Mouse (Mus musculus): ENCODE results near the gene Runx2.

Gene Runx2

DNA sequence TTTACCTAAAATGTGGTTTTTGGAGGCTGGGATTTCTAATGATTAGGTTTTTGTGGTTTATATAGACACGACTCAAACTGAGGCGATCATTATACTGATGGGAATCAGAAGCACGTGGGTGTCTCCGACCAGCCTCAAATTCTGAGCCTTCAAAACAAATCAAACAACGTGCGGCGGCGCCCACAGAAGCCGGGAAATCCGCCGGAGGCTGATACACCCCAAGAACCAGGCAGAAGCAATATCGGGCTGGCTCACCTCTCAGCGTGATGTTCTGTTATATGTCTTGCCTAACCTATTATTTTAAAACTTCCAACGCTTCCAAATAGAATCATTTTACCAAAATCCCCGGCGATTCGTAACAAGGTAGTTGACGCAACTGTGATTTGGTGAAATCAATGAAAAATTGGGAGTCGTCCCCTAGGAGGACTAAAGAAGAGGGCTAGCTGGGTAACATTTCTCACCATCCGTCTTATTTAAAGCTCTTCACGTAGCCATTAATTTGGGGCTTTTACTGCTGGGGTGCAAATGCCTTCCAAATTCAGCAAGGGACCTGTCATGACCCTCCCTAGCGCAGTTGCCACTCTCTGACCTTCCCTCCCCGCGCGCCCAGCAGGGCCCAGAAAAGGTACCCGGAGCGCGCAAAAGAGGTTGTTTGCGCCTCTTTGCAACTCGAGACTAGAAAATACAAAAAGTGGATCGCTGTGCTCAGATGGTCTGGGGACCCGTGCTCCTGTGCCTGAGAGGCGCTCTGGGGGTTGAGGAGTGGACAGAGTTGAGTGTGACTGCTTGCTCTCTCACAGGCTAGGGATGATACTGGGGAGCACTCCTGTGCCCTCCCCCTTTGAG lies 77.1 kb downstream of the Runx2 start:
- H3K36me3 ChIP-seq (ENCODE audit: control insufficient read depth, insufficient read depth, low read length, poor library complexity, severe bottlenecking), result no peaks in the 10 kb centered on the region
- DNase-seq (ENCODE audit: low read depth, low spot score), result peak; percentile 13
- peaks cover 6% of the 10 kb centered on the region for H3K27me3 ChIP-seq (ENCODE audit: control insufficient read depth, insufficient read depth, low read length, poor library complexity, severe bottlenecking)

GRCm38 (mm10) chr17:44735991-44736561 lies 78.5 kb downstream of the Runx2 start:
- no peaks in the 10 kb centered on the region for H3K36me3 ChIP-seq (ENCODE audit: control insufficient read depth, insufficient read depth, low read length, poor library complexity, severe bottlenecking)
- peaks cover 6% of the 10 kb centered on the region for H3K27me3 ChIP-seq (ENCODE audit: control insufficient read depth, insufficient read depth, low read length, poor library complexity, severe bottlenecking)
- peak; percentile 65 for DNase-seq (ENCODE audit: low read depth, low spot score)

- peak; percentile 46 for DNase-seq (ENCODE audit: low read depth, low spot score)
- Histone ChIP-seq H3K36me3 (ENCODE audit: control insufficient read depth, insufficient read depth, low read length, poor library complexity, severe bottlenecking) (no peaks in the 10 kb centered on the region), H3K27me3 (ENCODE audit: control insufficient read depth, insufficient read depth, low read length, poor library complexity, severe bottlenecking) (peaks cover 6% of the 10 kb centered on the region)
These were observed 79.2 kb downstream of the Runx2 start for GRCm38 (mm10) chr17:44735223-44735990.

GRCm38 (mm10) chr17:44734501-44735222 lies 79.9 kb downstream of the Runx2 start:
- no peaks in the 10 kb centered on the region for H3K36me3 ChIP-seq (ENCODE audit: control insufficient read depth, insufficient read depth, low read length, poor library complexity, severe bottlenecking)
- peaks cover 6% of the 10 kb centered on the region for H3K27me3 ChIP-seq (ENCODE audit: control insufficient read depth, insufficient read depth, low read length, poor library complexity, severe bottlenecking)
- DNase-seq (ENCODE audit: low read depth, low spot score), result peak; percentile 24

DNA sequence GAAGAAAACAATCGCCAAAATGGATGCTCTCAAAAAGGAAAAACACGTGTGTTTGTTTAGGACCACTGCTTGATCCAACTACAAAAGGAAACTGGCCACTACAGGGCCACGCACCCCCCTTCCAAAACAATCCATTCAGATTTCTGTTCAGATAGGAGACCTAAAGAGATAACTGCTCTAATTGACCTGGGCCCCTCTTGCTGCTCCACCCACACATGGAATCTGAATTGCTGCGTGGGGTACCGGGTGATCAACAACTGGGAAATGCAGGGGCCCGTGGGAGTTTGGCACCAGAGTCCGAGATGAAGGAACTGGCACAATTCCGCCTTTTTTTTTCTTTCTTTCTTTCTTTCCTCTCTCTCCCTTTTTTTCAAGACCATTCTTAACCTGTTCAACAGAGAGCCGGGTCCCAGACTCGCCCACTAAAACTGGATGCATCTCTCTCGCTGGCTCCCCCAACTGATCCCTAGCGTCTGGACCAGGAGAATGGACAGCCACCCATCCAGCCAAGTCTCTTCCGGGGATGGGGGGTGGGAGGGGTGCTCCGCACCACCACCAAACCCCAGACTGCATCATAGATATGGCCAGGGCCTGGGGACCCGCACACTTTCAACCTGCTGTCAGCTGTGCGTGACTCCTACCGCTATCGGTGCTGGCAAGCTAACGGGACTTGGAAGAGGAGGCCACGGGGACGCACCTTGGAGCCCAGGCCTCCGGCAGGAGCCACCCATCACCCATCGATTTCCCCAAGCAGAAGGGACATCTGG lies 80.9 kb downstream of the Runx2 start:
- peak; percentile 11 for DNase-seq (ENCODE audit: low read depth, low spot score)
- H3K27me3 ChIP-seq (ENCODE audit: control insufficient read depth, insufficient read depth, low read length, poor library complexity, severe bottlenecking), result peaks cover 6% of the 10 kb centered on the region
- H3K36me3 ChIP-seq (ENCODE audit: control insufficient read depth, insufficient read depth, low read length, poor library complexity, severe bottlenecking), result no peaks in the 10 kb centered on the region

DNA sequence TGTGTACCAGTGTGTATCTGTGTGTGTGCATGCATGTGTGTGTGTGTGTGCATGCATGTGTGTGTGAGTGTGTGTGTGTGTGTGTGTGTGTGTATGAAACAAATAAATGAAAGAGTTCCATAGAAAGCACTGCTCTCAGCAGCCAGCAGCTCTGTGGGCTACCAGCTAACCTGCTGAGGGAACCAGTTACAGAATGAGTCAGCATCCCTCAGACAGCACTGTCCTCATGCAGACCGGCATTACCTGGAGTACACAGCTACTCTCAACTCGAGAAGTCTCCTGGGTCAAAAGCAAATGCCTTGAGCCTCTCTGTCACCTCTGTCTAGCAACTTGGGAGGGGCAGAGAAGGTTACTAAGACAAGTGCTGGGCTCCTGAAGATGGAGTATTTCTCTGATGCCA lies 86.1 kb downstream of the Runx2 start:
- Histone ChIP-seq H3K27me3 (ENCODE audit: control insufficient read depth, insufficient read depth, low read length, poor library complexity, severe bottlenecking) (no peaks in the 10 kb centered on the region), H3K36me3 (ENCODE audit: control insufficient read depth, insufficient read depth, low read length, poor library complexity, severe bottlenecking) (no peaks in the 10 kb centered on the region)
- DNase-seq (ENCODE audit: low read depth, low spot score), result no peak

- Histone ChIP-seq H3K36me3 (ENCODE audit: control insufficient read depth, insufficient read depth, low read length, poor library complexity, severe bottlenecking) (no peaks in the 10 kb centered on the region), H3K27me3 (ENCODE audit: control insufficient read depth, insufficient read depth, low read length, poor library complexity, severe bottlenecking) (no peaks in the 10 kb centered on the region)
- DNase-seq (ENCODE audit: low read depth, low spot score), result no peak
These were observed 86.9 kb downstream of the Runx2 start for GRCm38 (mm10) chr17:44727675-44728074.

- Histone ChIP-seq H3K36me3 (ENCODE audit: control insufficient read depth, insufficient read depth, low read length, poor library complexity, severe bottlenecking) (no peaks in the 10 kb centered on the region), H3K27me3 (ENCODE audit: control insufficient read depth, insufficient read depth, low read length, poor library complexity, severe bottlenecking) (no peaks in the 10 kb centered on the region)
- no peak for DNase-seq (ENCODE audit: low read depth, low spot score)
These were observed 89.7 kb downstream of the Runx2 start for GRCm38 (mm10) chr17:44724805-44725480.

DNA sequence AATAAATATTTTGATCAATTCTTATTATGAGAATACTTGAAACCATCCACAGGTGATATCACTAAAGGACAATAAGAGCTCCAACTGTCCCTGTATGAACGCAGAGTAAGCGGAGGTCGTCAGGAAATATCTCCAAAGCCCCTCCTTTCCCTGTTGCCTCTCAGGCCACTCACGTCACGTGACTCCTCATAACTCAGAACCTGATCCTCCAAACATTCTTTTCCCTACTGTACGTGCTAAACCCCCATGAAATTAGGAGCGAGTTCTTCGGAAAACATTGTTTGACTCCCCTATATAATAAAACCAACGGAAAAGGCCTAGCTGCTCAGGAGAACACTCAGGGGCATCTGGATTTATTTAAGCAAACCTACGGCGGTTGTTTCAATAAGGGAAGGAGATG lies 90.3 kb downstream of the Runx2 start:
- DNase-seq (ENCODE audit: low read depth, low spot score), result no peak
- no peaks in the 10 kb centered on the region for H3K36me3 ChIP-seq (ENCODE audit: control insufficient read depth, insufficient read depth, low read length, poor library complexity, severe bottlenecking)
- H3K27me3 ChIP-seq (ENCODE audit: control insufficient read depth, insufficient read depth, low read length, poor library complexity, severe bottlenecking), result no peaks in the 10 kb centered on the region

- DNase-seq (ENCODE audit: low read depth, low spot score), result no peak
- H3K36me3 ChIP-seq (ENCODE audit: control insufficient read depth, insufficient read depth, low read length, poor library complexity, severe bottlenecking), result no peaks in the 10 kb centered on the region
- no peaks in the 10 kb centered on the region for H3K27me3 ChIP-seq (ENCODE audit: control insufficient read depth, insufficient read depth, low read length, poor library complexity, severe bottlenecking)
These were observed 92.3 kb downstream of the Runx2 start for GRCm38 (mm10) chr17:44722103-44722792.

GRCm38 (mm10) chr17:44718591-44718990 lies 96.0 kb downstream of the Runx2 start:
- no peak for DNase-seq (ENCODE audit: low read depth, low spot score)

GRCm38 (mm10) chr17:44718036-44718435 lies 96.6 kb downstream of the Runx2 start:
- no peak for DNase-seq (ENCODE audit: low read depth, low spot score)

More at GRCm38 (mm10) chr17:44718591-44718990, 96.0 kb downstream of the Runx2 start:
- H3K27me3 ChIP-seq (ENCODE audit: control insufficient read depth, insufficient read depth, low read length, poor library complexity, severe bottlenecking), result no peaks in the 10 kb centered on the region
- no peaks in the 10 kb centered on the region for H3K36me3 ChIP-seq (ENCODE audit: control insufficient read depth, insufficient read depth, low read length, poor library complexity, severe bottlenecking)

GRCm38 (mm10) chr17:44714116-44714515 lies 100.5 kb downstream of the Runx2 start:
- Histone ChIP-seq H3K36me3 (ENCODE audit: control insufficient read depth, insufficient read depth, low read length, poor library complexity, severe bottlenecking) (no peaks in the 10 kb centered on the region), H3K27me3 (ENCODE audit: control insufficient read depth, insufficient read depth, low read length, poor library complexity, severe bottlenecking) (no peaks in the 10 kb centered on the region)
- DNase-seq (ENCODE audit: low read depth, low spot score), result no peak

More at GRCm38 (mm10) chr17:44718036-44718435, 96.6 kb downstream of the Runx2 start:
- no peaks in the 10 kb centered on the region for H3K27me3 ChIP-seq (ENCODE audit: control insufficient read depth, insufficient read depth, low read length, poor library complexity, severe bottlenecking)
- H3K36me3 ChIP-seq (ENCODE audit: control insufficient read depth, insufficient read depth, low read length, poor library complexity, severe bottlenecking), result no peaks in the 10 kb centered on the region
